Mouse (Mus musculus) hindbrain, postnatal 0 days (tissue): ENCODE results near the gene Nphs2. TPM values are rescaled to one million over a fixed set of nuclear protein-coding genes. Genes with fewer than 3 reads are reported as not detected.
"Not testable (repeated sequence)": the region's sequence is repeated elsewhere in the genome, so short reads cannot be mapped to it uniquely, and the experiment has no call there.

Experiments used
- ATAC-seq: fragments of 200-750 bp; cut with Nextera tagmentation; 2 replicates; pipeline ENCODE4 v1.8.0; 2017; ENCODE audit warnings: mild to moderate bottlenecking, moderate TSS enrichment, moderate library complexity
- DNase-seq: peaks from one replicate; pipeline ENCODE4 v3.0.0-alpha.2; 2015; ENCODE audit warnings: low spot score
- H3K27ac ChIP-seq: fragments of 300-500 bp; sonication (generic); 2 replicates; pipeline ENCODE4 v1.5.1; 2014; ENCODE audit warnings: mild to moderate bottlenecking
- H3K27me3 ChIP-seq: fragments of 300-500 bp; sonication (generic); 2 replicates; pipeline ENCODE4 v1.6.1; 2014; ENCODE audit warnings: low read length, mixed read lengths; ENCODE audit not compliant: insufficient read depth
- H3K36me3 ChIP-seq: fragments of 300-500 bp; sonication (generic); 2 replicates; pipeline ENCODE4 v1.6.1; 2014; ENCODE audit warnings: low read length, mixed read lengths; ENCODE audit not compliant: insufficient read depth
- H3K4me1 ChIP-seq: fragments of 300-500 bp; sonication (generic); 2 replicates; pipeline ENCODE4 v1.6.1; 2014; ENCODE audit warnings: antibody characterized with exemption, low read length, mixed read lengths; ENCODE audit not compliant: insufficient read depth
- H3K4me2 ChIP-seq: fragments of 300-500 bp; sonication (generic); 2 replicates; pipeline ENCODE4 v1.6.1; 2014; ENCODE audit warnings: low read depth, mild to moderate bottlenecking, low read length, moderate library complexity, mixed read lengths
- H3K4me3 ChIP-seq: fragments of 300-500 bp; sonication (generic); 2 replicates; pipeline ENCODE4 v1.5.1; 2014; ENCODE audit warnings: low read length
- H3K9ac ChIP-seq: fragments of 300-500 bp; sonication (generic); replicated peaks from 2 replicates; pipeline ENCODE4 v1.6.1; 2014; ENCODE audit warnings: mild to moderate bottlenecking, low read length, moderate library complexity, mixed read lengths
- H3K9me3 ChIP-seq: fragments of 300-500 bp; sonication (generic); 2 replicates; pipeline ENCODE4 v1.6.1; 2016; ENCODE audit warnings: low read length, mixed read lengths
- CTCF ChIP-seq: IDR thresholded peaks from 2 replicates; pipeline ENCODE4 v1.5.1; 2016; ENCODE audit warnings: antibody characterized with exemption, control low read depth, low read depth
- whole genome bisulfite sequencing: fragments of 180-500 bp; shearing (Covaris S2); extraction: QIAGEN DNeasy Blood & Tissue Kit; methylation state at CpG from one replicate; pipeline ENCODE4 v1.1.7; 2014; 5-methylcytosine and 5-hydroxymethylcytosine counted together
- polyA plus RNA-seq: library from polyadenylated mRNA; unstranded; fragments of >200 nt; fragmentation: Nextera tagmentation; extraction: Ambion mirVana; gene quantifications from 2 replicates; pipeline ENCODE4 v1.2.1, GENCODE M21; 2015
- total RNA-seq: library from RNA; depleted of rRNA; stranded (reverse); fragments of >200 nt; gene quantifications from 2 replicates; pipeline ENCODE4 v1.2.3, GENCODE M21; 2014; rRNA removed

Gene Nphs2
- total RNA-seq = 0.31 and 0.47 TPM in 2 replicates
- polyA plus RNA-seq = 0.63 and 0.64 TPM in 2 replicates

DNA sequence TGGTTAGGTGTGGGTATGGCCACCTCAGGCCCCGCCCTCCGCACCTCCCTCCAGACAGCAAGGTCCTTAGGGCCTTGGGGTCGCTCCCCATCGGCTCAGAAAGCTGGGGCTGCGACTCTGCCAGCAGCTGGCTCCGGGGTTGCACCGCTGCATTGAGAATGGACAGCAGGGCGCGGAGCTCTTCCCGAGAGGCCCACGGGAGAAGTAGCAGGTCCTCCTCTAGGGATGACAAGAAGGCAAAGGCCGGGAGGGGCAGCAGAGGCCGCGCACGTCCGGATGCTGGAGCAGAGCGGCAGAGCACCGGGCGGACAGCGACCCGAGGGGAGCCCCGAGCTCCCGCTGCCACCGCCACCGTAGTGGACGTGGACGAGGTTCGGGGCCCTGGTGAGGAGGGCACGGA, at the start of gene Nphs2:
Nphs2 (plus strand) TSS at position 98 of the 400 bp plus-strand sequence.
- Histone ChIP-seq H3K4me3 (peak within 1 kb of the TSS; percentile 18; the same call in 1 of the 2 replicates), H3K9me3 (no peaks in the 10 kb centered on the region), H3K36me3 (no peaks in the 10 kb centered on the region), H3K27ac (no peak within 1 kb of the TSS), H3K4me1 (0 out of 2 replicates have a peak, but pooled peaks cover 3% of the 10 kb centered on the region), H3K9ac (no peak within 1 kb of the TSS), H3K4me2 (peak within 1 kb of the TSS; percentile 46), H3K27me3 (peaks cover 34% of the 10 kb centered on the region)
- no peak for TF ChIP-seq CTCF
- 9% methylated on average over 29 of the region's 29 CpGs for WGBS
- ATAC-seq (no peak), DNase-seq (no peak)

DNA sequence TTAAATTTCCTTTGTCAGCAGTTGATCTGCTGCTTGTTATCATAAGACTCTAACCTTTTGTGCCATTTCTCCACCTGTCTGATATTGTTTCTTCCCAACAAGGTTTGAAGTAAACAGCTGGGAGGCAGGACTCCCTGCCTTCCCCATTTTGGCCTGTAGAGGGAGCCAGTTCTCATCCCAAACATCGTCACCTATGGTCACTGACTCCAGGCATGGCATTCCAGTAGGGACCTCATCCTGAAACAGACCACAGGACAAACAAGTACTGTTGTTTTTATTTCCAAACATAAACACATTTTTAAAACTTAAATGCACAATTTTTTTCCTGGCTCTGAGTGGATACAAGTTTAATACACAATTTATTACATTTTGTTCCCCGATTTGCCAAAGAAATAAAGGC, 47.2 kb upstream of the Nphs2 start:
- no peaks in the 10 kb centered on the region for H3K36me3 ChIP-seq
- DNase-seq = peak; percentile 76
- TF ChIP-seq CTCF = peak; percentile 89

DNA sequence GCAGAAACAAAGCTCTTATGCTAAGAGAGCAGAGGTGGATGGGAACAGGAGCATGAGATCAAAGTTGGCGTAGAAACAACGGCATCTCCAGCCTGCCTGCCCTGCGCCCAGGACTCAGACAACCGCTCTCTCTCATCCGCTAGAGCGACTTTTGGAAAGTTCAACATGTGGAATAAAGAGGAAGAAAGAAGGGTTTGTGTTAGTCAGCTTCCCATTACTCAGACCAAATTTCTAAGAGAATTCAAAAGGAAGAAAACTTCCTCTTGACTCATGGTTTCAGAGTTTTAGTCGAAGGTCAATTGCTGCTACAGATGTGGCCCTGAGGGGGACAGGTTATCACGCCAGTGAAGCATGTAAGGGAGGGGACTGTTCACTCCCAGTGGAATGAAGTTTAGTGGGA, 46.6 kb upstream of the Nphs2 start:
- Histone ChIP-seq H3K27me3 (no peaks in the 10 kb centered on the region), H3K9ac (no peak overlapping the region)
- no peak for TF ChIP-seq CTCF

More for the DNA sequence above, 47.2 kb upstream of the Nphs2 start:
- Histone ChIP-seq H3K9me3 (no peaks in the 10 kb centered on the region), H3K4me2 (no peak overlapping the region), H3K4me3 (no peak overlapping the region), H3K9ac (no peak overlapping the region), H3K27me3 (no peaks in the 10 kb centered on the region), H3K27ac (no peak overlapping the region), H3K4me1 (no peaks in the 10 kb centered on the region)
- WGBS = 55% methylated on average over 2 of the region's 2 CpGs
- ATAC-seq = no peak

DNA sequence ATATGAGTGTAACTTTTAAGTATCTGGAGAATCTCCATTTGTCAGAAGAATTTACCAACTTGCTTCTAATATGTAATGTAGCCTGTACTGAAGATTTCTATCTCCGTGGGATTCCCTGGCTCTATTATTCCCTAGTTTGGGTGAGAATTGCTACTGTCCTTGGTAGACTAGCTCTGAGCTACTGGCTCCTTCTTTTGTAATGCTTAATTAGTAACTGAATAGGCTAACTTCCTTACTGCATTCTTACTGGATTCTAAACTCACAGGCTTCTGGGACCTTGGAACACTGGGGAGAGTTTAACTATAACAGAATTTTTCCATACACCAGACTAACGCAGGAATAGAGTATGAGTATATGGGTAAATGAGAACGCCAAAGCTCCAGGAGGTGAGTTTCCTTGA, 42.0 kb upstream of the Nphs2 start:
- H3K27me3 ChIP-seq, H3K4me1 ChIP-seq, H3K4me2 ChIP-seq, DNase-seq, H3K4me3 ChIP-seq, H3K9me3 ChIP-seq, H3K36me3 ChIP-seq, H3K27ac ChIP-seq, ATAC-seq, H3K9ac ChIP-seq: not testable (repeated sequence)
- 26% methylated on average over 3 of the region's 3 CpGs for WGBS

More for the DNA sequence above, 46.6 kb upstream of the Nphs2 start:
- Histone ChIP-seq H3K4me3 (no peak overlapping the region), H3K27ac (no peak overlapping the region), H3K9me3 (no peaks in the 10 kb centered on the region), H3K36me3 (no peaks in the 10 kb centered on the region), H3K4me1 (no peaks in the 10 kb centered on the region), H3K4me2 (no peak overlapping the region)
- WGBS = 85% methylated on average over 8 of the region's 8 CpGs
- ATAC-seq = no peak
- no peak for DNase-seq

DNA sequence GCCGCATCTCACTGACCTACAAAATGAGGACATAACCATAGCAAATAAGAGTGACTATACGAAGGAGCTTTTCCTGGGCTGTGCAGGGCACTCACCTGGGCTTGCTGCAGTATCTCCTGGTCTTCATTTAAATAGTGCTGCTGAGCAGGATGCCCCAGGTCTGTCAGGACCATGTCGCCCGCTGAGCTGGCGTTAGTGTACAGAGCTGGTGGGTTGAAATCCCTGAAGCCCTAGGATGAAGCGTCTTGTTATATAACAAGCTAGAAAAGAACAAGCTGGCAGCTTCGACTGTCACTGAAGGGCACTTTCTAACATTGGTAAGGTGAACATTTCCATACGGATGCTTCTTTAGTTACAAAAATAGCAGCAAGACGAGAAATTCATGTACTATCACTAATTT, 40.1 kb upstream of the Nphs2 start:
- H3K27me3 ChIP-seq = no peaks in the 10 kb centered on the region
- 83% methylated on average over 9 of the region's 9 CpGs for WGBS
- TF ChIP-seq CTCF = no peak
- H3K4me3 ChIP-seq = no peak overlapping the region
- H3K27ac ChIP-seq = no peak overlapping the region
- no peaks in the 10 kb centered on the region for H3K4me1 ChIP-seq
- no peak overlapping the region for H3K4me2 ChIP-seq
- DNase-seq = no peak
- no peak for ATAC-seq
- no peaks in the 10 kb centered on the region for H3K9me3 ChIP-seq
- no peak overlapping the region for H3K9ac ChIP-seq
- H3K36me3 ChIP-seq = no peaks in the 10 kb centered on the region

DNA sequence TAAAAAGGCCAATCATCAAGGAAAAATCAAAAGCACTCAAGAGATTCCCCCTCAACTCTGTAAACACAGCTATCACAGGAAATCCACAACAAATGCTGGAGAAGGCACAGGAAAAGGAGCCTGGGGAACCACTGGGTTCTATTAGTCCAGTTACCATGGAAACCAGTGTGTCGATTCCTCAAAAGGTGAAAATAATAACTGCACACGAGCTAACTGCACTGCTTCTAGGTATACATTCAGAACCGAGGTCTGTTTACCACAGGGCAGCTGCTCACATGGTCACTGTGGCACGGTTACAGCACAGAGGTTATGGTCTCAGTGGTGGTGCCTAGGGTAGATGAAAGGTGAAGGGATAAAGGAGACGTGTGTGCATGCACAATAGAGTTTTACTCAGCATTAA, 38.9 kb upstream of the Nphs2 start:
- H3K9me3 ChIP-seq = no peaks in the 10 kb centered on the region

DNA sequence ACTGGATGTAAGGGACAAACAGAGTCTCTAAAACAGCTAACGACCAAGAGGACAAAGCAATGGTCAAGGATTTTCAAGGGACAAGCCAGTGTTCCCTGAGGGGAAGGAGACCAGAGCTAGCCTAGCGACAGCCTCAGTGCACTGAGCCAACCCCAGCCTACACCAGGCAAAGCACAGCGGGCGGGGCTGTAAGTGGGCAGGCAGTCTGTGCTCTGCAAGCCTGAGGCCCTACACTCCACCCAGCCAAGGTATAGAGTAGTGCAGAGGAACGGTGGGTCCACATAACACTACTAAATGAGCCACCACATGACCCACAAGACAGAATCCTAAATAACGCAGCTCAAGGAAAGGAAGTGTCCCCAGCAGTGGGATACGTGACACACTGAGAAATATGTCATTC, 36.9 kb upstream of the Nphs2 start:
- H3K4me1 ChIP-seq = no peaks in the 10 kb centered on the region
- H3K9me3 ChIP-seq = no peaks in the 10 kb centered on the region
- 65% methylated on average over 7 of the region's 7 CpGs for WGBS
- no peak overlapping the region for H3K9ac ChIP-seq
- no peak for TF ChIP-seq CTCF
- ATAC-seq (no peak), DNase-seq (no peak)
- no peaks in the 10 kb centered on the region for H3K36me3 ChIP-seq
- H3K27me3 ChIP-seq = no peaks in the 10 kb centered on the region
- H3K4me3 ChIP-seq = no peak overlapping the region
- H3K4me2 ChIP-seq = no peak overlapping the region
- H3K27ac ChIP-seq = no peak overlapping the region

More for the DNA sequence above, 38.9 kb upstream of the Nphs2 start:
- DNase-seq (peak; percentile 54), ATAC-seq (no peak)
- H3K4me2 ChIP-seq = no peak overlapping the region
- H3K9ac ChIP-seq = no peak overlapping the region
- H3K4me3 ChIP-seq = no peak overlapping the region
- H3K4me1 ChIP-seq = no peaks in the 10 kb centered on the region
- H3K27me3 ChIP-seq = no peaks in the 10 kb centered on the region
- no peak overlapping the region for H3K27ac ChIP-seq
- WGBS = 36% methylated on average over 5 of the region's 5 CpGs
- H3K36me3 ChIP-seq = no peaks in the 10 kb centered on the region
- TF ChIP-seq CTCF = no peak
